Mouse (Mus musculus) layer of hippocampus, adult 9-10 months (tissue): ENCODE results near the gene Olfr1023.

Experiments
- DNase-seq: peaks from one replicate; pipeline ENCODE4 v3.0.0; 2022; ENCODE audit warnings: low spot score

Olfr1023 gene

DNA sequence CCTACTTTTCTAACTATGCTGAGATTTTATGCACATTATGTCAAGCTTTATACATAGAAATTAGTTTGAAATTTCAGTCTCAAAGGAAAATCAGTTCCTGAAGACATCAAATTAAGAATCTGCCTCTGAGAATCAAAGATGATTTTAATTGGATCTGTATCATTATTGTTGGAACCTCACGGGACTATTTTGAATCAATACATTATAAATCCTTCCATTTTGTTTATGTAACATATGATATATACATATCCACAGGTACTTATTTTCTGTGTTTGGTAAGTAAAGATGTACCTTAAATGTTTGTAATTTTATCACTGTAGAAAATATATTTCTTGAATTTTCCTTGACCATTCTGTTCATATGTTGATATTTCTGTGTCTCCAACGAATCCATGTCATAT, at the start of gene Olfr1023:
TSS of gene Olfr1023 (plus strand) at position 301 of the 400 bp plus-strand sequence.
- no peak for DNase-seq

DNA sequence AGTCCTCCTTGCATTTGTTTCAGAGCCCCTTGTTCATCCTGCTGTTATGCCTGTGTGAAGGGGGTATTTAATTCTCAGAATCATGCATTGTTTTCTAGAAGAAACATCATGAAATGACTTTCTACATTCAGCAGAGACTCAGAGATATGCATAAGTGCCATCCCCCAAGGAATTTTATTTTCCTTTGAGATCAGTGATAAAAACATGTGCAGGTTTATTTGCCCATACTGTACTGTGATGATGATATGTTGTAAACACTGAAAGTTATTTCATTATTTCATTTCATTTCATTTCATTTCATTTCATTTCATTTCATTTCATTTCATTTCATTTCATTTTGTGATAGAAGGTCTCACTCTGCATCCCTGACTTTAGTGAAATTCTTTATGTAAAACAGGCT, 40.1 kb upstream of the Olfr1023 start, which contains the start of gene Olfr1019:
TSS of gene Olfr1019 (minus strand) at position 101 of the 400 bp plus-strand sequence.
- no peak for DNase-seq

DNA sequence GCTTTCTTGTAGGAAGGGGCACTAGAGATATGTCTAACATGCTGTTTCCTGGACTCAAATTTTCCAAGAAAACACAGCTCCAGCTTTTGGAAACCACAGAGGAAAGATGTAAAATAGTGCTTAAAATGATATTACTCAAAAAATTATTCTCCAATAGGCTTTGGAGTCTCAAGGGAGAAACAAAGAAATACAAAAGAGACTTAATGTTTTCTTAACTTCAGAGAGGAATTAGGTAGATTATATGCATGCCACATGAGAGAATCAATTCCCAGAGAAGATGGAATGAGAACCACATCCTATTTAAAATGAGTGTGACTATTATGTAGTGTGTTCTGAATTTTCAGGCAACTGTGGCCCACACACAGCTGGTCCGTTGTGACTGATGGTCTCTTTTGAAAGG, 38.7 kb upstream of the Olfr1023 start, which contains the start of gene Olfr1020:
TSS of gene Olfr1020 (plus strand) at position 301 of the 400 bp plus-strand sequence.
- DNase-seq, result no peak

DNA sequence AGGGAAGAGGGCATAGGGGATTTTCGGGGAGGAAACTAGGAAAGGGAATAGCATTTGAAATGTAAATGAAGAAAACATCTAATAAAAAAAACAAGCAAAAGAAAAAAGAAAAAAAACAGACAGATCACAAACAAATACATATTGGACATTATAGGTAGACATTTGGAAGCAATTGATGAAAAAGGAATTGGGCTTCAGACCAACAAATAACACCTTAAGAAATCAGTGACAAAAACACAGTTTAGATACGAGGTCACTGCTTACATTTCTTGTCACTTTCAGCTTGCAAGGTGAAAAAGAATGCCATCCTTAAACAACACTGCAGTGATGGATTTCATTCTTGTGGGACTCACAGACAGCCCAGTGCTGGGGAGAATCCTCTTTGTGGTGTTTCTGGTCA, 17.1 kb upstream of the Olfr1023 start, which contains the start of gene Olfr1022:
TSS of gene Olfr1022 (plus strand) at position 301 of the 400 bp plus-strand sequence.
- no peak for DNase-seq

DNA sequence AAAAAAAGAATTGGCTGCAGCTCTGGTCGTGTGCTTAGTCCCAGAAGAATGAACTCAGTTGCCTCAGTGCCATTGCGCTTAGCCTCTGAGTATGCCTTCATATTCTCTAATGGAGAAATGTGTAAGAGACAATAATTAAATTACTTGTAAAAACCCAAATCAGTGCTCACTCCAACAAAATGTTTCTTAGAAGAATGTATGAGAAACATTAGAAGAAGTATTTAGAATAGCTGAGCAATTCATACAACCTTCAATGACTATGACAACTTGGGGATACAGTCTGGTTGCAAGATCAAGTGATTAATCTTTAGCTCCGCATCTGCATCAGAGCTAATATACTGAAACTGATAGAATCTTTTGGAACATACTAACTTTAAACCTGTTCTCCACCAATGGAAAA, 19.5 kb downstream of the Olfr1023 start, which contains the start of gene Olfr1024:
TSS of gene Olfr1024 (minus strand) at position 101 of the 400 bp plus-strand sequence.
- no peak for DNase-seq

DNA sequence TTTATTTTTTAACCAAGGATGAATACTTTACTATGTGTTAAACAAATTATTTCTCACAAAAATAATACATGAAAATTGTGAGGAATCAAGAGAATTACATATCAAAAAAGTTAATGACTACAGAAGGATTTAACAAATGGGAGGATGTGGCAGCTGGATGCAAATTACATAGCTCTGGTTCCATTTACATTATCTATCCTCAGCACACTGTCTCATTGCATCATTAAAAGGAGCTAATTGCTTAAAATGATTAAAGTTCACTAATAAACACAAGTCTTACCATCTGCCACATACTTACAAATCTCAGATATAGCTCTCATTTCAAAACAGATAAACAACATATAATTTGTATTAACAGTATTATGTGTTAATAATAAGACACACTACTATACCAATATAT, 27.8 kb downstream of the Olfr1023 start:
- DNase-seq, result no peak

DNA sequence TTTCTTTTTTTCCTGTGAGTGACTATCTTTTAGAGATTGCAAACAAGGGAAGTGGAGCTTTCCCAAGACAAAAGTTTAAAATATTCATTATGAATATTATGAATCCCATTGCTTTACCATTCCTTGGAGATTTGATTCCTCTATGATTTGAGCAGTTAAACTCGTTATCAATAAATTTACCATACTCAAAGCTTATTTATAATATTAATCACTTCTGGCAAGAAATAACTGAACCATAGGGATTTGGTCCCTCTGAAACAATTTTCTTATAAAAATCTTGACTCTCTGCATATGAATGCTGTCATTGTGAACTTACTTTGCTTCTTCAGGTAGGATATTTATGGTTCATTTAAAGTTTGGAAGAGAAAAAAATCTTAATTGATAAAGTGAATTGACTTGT, 29.5 kb downstream of the Olfr1023 start, which contains the start of gene Olfr1025-ps1:
TSS of gene Olfr1025-ps1 (plus strand) at position 301 of the 400 bp plus-strand sequence.
- no peak for DNase-seq

DNA sequence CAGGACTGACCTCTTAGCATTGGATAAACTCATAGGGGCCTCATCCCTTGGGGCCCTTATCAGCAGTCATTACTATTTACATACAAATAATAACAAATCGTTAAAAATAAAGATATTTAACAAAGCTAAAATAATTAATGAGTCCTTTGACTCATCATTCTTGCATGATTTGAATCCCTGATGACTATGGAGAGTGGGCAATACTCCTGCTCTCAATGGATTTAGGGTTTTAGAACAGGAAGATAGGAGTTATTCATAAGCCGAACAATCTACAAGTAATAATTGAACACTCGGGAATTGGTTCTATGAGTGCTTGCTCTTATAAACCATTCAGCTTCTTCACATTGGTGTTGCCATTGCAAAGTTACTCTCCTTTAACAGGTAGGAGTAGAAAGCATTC, 35.8 kb downstream of the Olfr1023 start, which contains the start of gene Olfr1026:
TSS of gene Olfr1026 (plus strand) at position 301 of the 400 bp plus-strand sequence.
- no peak for DNase-seq
